Mouse (Mus musculus) embryo, embryonic 10.5 days (tissue): ENCODE results near the gene Tmem135.
A peak's percentile ranks its signal among the peaks of the same experiment; 100 is the strongest.

Experiments
- DNase-seq: peaks from one replicate; pipeline ENCODE4 v3.0.0-alpha.2; 2015; ENCODE audit warnings: low spot score

Tmem135 gene

GRCm38 (mm10) chr7:89404081-89404733 is at the start of gene Tmem135, which contains the start of gene Fzd4:
Gene Tmem135 (minus strand): TSS chr7:89404222.
Gene Fzd4 (plus strand): TSS chr7:89404355.
- DNase-seq, result peak; percentile 98

DNA sequence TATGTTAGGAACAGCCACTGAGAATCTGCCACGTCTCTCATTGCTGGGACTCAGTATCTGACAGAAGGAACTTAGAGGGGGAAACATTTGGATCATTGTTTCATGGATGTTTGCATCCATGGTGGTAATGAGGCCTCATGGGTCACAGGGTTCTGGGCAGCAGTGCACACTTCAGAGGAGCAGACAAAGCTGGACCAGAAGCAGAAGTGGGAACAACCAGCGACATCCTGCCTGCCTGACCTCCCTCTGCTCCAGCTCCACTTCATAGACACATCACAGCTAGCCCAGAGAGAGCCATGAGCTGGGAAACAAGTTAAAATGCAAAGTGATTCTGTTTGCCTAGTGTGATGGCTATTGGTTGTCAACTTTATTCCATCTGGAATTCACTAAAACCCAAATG is 46.3 kb upstream of the Tmem135 start:
- DNase-seq, result no peak

- DNase-seq, result no peak
Observed at GRCm38 (mm10) chr7:89445137-89445536, 41.1 kb upstream of the Tmem135 start.

- DNase-seq, result no peak
Observed at GRCm38 (mm10) chr7:89442242-89442641, 38.2 kb upstream of the Tmem135 start.

DNA sequence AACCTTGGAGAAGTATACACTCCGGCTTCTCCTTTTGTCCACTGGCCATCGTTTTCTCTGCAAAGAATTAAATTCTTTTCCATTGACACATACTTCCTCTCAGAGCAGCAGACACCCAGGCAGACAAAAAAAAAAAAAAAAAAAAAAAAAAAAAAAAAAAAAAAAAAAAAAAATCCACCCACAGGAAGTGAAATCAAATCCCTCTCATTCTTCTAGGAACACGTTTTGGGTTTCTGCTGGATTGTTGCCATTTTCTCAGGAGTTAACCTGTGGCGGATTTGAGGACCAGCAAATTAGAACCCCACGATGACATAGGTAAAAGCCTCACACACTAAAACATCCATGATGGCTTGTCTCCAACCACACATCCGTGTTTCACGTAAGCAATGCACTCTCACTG is 37.3 kb upstream of the Tmem135 start:
- no peak for DNase-seq

DNA sequence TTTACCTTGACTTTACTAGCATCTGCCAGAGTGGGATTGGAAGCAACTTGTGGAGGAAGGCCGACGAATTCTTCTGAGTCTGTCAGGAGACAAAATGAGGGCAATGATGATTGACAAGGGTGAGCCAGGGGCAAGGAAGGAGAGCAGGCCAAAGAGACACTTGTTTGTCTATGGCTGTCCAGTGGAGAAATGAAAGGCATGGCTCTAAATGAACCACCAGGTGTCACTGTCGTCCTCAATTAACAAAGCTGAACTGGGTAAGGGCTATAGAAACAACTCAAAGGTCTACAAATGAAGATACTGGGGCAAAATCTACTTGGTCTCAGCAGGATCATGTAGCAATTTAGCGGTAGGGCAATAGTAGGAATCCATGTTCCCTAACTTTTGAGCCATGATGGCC is 33.6 kb upstream of the Tmem135 start:
- DNase-seq, result peak; percentile 75

GRCm38 (mm10) chr7:89436404-89436803 is 32.4 kb upstream of the Tmem135 start:
- DNase-seq, result no peak

DNA sequence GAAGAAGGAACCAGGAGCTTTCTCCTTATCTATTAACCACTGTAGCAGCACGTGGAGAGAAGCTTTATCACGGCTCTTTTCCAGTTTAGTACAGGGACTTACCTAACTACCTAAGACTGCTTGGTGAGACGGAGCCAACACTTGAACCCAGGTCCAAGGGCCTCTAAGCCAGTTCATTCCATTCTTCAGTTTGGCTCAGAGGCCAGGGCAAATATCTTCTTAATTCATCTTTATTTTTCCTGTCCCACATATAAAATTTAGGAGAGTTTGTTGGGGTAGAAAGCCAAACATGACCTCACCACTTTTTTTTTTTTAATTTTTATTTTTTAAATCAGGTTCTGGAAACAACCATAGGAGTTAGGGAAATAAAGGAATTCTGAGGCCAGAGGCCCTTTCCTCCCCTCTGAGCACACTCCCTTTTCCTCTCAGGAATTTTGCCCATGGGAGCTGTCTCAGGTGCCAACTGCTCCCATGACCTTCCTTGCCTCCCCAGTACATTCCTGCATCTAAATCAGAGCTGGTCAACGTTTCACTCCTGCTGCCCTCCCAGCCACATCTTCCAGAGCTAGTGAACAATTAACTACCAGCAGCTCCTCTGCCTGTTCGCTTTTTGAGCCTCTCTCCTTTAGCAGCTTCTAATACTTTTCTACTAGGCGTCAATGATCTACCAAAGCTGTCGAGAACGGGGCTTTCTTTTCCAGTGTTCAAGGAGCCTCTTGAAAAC is 30.0 kb upstream of the Tmem135 start:
- DNase-seq, result no peak

DNA sequence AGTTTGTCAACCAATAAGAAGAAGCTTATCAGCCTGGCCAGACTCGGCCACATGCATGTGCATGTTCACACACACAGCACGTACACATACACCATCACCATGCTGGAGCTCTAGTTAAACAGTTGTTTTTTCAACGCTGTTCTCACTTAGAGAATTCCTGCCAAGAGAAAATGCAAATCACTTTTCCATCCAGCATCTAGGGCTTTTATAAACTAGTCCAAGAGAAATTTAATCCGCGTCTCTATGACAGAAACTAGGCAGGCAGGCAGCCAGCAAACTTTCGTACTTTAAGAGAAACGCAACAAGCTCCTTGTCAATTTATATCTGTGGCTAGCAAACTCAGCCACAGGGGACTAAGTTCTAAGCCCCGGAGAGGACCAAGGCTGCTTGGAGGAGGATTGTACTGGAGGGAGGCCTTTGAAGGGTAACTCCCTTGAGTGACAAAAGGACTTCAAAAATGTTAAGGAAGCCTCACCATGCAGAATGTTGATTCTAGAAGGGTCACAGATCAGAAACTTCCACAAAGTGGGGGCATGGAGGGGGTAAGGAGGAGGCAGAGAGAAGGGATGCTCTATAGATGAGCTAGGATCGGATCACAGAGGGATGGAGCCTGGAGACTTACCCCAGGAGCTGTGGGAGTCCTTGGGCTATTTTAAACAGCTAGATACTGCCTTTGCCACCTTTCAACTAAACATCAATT is 29.3 kb upstream of the Tmem135 start:
- no peak for DNase-seq

- no peak for DNase-seq
Observed at GRCm38 (mm10) chr7:89431185-89431584, 27.2 kb upstream of the Tmem135 start.

DNA sequence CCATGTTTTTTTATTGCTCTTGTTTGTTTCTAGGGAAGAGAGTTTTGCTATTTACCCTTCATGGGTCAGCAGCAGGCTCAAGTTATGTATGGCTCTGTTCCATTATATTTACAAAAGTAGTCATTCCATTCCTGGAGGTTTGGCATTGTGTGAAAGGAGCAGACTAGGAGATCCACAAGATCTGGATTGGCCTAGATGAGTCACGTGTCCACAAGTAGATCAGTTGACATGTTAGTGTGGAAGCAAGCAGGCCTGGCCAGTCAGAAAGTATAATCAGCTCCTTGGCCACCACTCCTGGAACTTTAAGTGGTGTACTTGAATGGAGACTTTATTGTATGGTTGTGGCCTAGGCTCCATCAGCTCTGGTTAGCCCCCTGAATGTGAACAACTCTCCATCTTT is 25.3 kb upstream of the Tmem135 start:
- DNase-seq, result no peak

GRCm38 (mm10) chr7:89428804-89429203 is 24.8 kb upstream of the Tmem135 start:
- DNase-seq, result no peak

- DNase-seq, result no peak
Observed at GRCm38 (mm10) chr7:89427101-89427500, 23.1 kb upstream of the Tmem135 start.

DNA sequence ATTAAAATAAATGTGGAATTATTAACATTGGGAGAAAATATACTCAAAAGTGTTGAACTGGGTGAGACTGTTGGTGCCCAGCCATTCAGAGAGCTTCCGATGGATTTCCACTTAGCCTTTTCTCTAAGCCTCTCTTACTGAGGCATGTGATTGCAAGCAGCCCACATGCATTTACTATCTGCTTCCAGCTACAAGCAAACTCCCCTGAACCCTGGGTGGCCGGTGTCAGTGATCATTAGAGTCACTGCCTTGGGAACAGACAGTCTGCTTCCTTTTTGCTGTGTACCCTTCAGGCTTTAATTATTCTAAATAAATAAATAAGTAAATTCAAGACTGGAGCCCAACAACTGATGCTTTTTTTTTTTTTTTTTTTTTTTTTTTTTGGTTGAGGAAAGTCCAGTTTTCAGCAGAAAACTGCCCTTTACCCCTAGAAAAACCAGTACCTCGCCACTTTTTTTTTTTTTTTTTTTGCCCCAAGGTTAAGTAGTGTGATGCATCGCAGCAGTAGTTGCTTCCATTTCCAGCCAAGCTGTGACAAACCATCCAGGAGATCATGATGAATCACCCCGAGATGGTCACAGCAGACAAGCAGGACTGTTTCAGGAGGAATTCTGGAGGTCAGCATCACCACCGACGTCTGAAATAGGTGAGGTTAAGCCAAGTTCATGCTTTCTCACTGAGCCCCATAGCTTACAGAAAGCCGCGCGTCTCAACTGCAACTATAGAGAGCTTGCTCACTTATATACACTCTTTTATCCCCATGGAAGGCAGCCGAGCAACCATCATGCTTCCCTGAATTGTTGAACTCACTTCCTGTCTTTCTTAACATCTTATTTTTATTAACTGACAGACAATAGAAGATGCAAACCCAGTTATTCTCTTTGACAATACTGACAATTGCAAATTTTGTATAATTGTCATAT is 22.0 kb upstream of the Tmem135 start:
- peak; percentile 53 for DNase-seq

- no peak for DNase-seq
Observed at GRCm38 (mm10) chr7:89424659-89425058, 20.6 kb upstream of the Tmem135 start.

GRCm38 (mm10) chr7:89423688-89424255 is 19.8 kb upstream of the Tmem135 start:
- DNase-seq, result peak; percentile 51

- DNase-seq, result peak; percentile 53
Observed at GRCm38 (mm10) chr7:89423194-89423593, 19.2 kb upstream of the Tmem135 start.

DNA sequence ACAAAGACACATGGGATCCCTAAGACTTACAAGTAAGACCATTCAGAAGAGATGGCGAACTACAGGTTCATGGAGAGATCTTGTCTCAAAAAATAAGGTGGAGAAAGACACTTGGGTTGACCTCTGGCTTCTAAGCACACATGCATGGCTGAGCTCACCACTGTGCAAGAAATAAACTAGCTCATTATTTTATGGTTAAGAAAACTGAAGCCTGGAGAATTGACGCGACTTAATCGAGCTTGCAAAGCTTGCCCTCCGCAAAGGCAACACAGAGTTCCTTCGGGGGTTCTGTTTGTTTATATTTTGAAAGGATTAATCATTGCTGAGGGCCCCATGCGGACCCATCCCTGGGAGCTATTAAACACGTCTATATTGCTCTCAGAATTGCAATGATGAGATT is 18.6 kb upstream of the Tmem135 start:
- no peak for DNase-seq

DNA sequence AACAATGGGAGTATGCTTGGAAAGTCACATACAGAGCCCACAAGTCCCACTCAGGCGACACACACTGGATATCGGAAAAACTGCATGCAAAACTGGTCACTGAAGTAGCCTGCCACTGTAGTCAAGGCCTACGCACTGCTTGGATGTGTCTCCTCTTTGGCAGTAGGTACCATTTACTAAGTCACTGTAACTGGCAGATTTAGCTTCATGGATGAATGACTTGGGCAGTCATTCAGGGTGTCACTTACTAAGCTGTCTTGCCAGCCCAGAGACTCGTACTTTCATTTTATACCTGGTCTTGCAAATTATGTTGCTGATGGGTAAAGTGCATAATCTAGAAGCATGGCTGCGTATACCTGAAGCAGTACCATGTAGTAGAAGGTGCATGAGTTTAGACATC is 17.3 kb upstream of the Tmem135 start:
- no peak for DNase-seq

- DNase-seq, result peak; percentile 58
Observed at GRCm38 (mm10) chr7:89418917-89419679, 15.1 kb upstream of the Tmem135 start.

GRCm38 (mm10) chr7:89418127-89418653 is 14.2 kb upstream of the Tmem135 start:
- DNase-seq, result peak; percentile 36
